Mouse (Mus musculus) limb, embryonic 10.5 days (tissue): ENCODE results near the gene Lat. TPM values are rescaled to one million over a fixed set of nuclear protein-coding genes. Genes with fewer than 3 reads are reported as not detected.

Experiments
- DNase-seq: peaks from one replicate; pipeline ENCODE4 v3.0.0-alpha.2; 2017; ENCODE audit warnings: low spot score
- H3K27ac ChIP-seq: fragments of 300-500 bp; sonication (generic); 2 replicates; pipeline ENCODE4 v1.5.1; 2016; ENCODE audit warnings: mild to moderate bottlenecking
- H3K27me3 ChIP-seq: fragments of 300-500 bp; sonication (generic); 2 replicates; pipeline ENCODE4 v1.6.1; 2016; ENCODE audit warnings: low read depth, mild to moderate bottlenecking; ENCODE audit not compliant: poor library complexity, severe bottlenecking
- H3K36me3 ChIP-seq: fragments of 300-500 bp; sonication (generic); 2 replicates; pipeline ENCODE4 v1.6.1; 2016; ENCODE audit warnings: mild to moderate bottlenecking, moderate library complexity
- H3K4me1 ChIP-seq: fragments of 300-500 bp; sonication (generic); 2 replicates; pipeline ENCODE4 v1.6.1; 2016
- H3K4me3 ChIP-seq: fragments of 300-500 bp; sonication (generic); 2 replicates; pipeline ENCODE4 v1.5.1; 2016; ENCODE audit warnings: mild to moderate bottlenecking, moderate library complexity
- H3K9me3 ChIP-seq: fragments of 300-500 bp; sonication (generic); replicated peaks from 2 replicates; pipeline ENCODE4 v1.6.1; 2016; ENCODE audit warnings: mild to moderate bottlenecking
- WGBS: fragments of 180-500 bp; shearing (Covaris S2); methylation state at CpG from one replicate; pipeline ENCODE4 v1.1.7; 2016; 5-methylcytosine and 5-hydroxymethylcytosine counted together
- polyA plus RNA-seq: library from polyadenylated mRNA; unstranded; fragments of >200 nt; fragmentation: Nextera tagmentation; extraction: Ambion mirVana; gene quantifications from 2 replicates; pipeline ENCODE4 v1.2.1, GENCODE M21; 2016

The Lat gene
- polyA plus RNA-seq, 1 experiment from 2014 or later = 3.0 TPM

- Histone ChIP-seq H3K9me3 (no peaks in the 10 kb centered on the region), H3K27ac (no peak overlapping the region), H3K4me3 (no peak overlapping the region), H3K27me3 (no peaks in the 10 kb centered on the region), H3K36me3 (no peaks in the 10 kb centered on the region), H3K4me1 (peaks cover 4% of the 10 kb centered on the region)
- WGBS = 85% methylated on average over 6 of the region's 6 CpGs
- DNase-seq = no peak
These were observed 11.5 kb downstream of the Lat start for GRCm38 (mm10) chr7:126357838-126358237.

GRCm38 (mm10) chr7:126356793-126357591 is 12.4 kb downstream of the Lat start:
- H3K36me3 ChIP-seq = no peaks in the 10 kb centered on the region
- H3K27ac ChIP-seq = no peak overlapping the region
- H3K4me1 ChIP-seq = peaks cover 4% of the 10 kb centered on the region
- 59% methylated on average over 7 of the region's 7 CpGs for WGBS
- H3K4me3 ChIP-seq = no peak overlapping the region
- DNase-seq = no peak
- no peaks in the 10 kb centered on the region for H3K9me3 ChIP-seq
- no peaks in the 10 kb centered on the region for H3K27me3 ChIP-seq

GRCm38 (mm10) chr7:126355847-126356597 is 13.3 kb downstream of the Lat start:
- DNase-seq = no peak
- Histone ChIP-seq H3K4me1 (peaks cover 4% of the 10 kb centered on the region), H3K27me3 (no peaks in the 10 kb centered on the region), H3K36me3 (no peaks in the 10 kb centered on the region), H3K27ac (no peak overlapping the region), H3K4me3 (no peak overlapping the region), H3K9me3 (no peaks in the 10 kb centered on the region)
- 64% methylated on average over 5 of the region's 5 CpGs for WGBS

GRCm38 (mm10) chr7:126354738-126355614 is 14.4 kb downstream of the Lat start:
- 67% methylated on average over 14 of the region's 14 CpGs for WGBS
- no peaks in the 10 kb centered on the region for H3K27me3 ChIP-seq

GRCm38 (mm10) chr7:126353994-126354365 is 15.4 kb downstream of the Lat start:
- H3K36me3 ChIP-seq = no peaks in the 10 kb centered on the region
- H3K4me3 ChIP-seq = no peak overlapping the region
- H3K9me3 ChIP-seq = no peaks in the 10 kb centered on the region
- H3K4me1 ChIP-seq = peaks cover 4% of the 10 kb centered on the region
- no peaks in the 10 kb centered on the region for H3K27me3 ChIP-seq
- 93% methylated on average over 3 of the region's 3 CpGs for WGBS
- no peak for DNase-seq
- H3K27ac ChIP-seq = no peak overlapping the region

More at GRCm38 (mm10) chr7:126354738-126355614, 14.4 kb downstream of the Lat start:
- no peak overlapping the region for H3K27ac ChIP-seq
- H3K36me3 ChIP-seq = no peaks in the 10 kb centered on the region
- H3K9me3 ChIP-seq = no peaks in the 10 kb centered on the region
- H3K4me3 ChIP-seq = no peak overlapping the region
- H3K4me1 ChIP-seq = peaks cover 4% of the 10 kb centered on the region
- DNase-seq = no peak

- no peak for DNase-seq
- Histone ChIP-seq H3K36me3 (no peaks in the 10 kb centered on the region), H3K4me3 (no peak overlapping the region), H3K9me3 (no peaks in the 10 kb centered on the region), H3K4me1 (peaks cover 4% of the 10 kb centered on the region), H3K27ac (no peak overlapping the region), H3K27me3 (no peaks in the 10 kb centered on the region)
- 67% methylated on average over 11 of the region's 11 CpGs for WGBS
These were observed 15.9 kb downstream of the Lat start for GRCm38 (mm10) chr7:126353251-126353993.

GRCm38 (mm10) chr7:126351419-126351951 is 17.9 kb downstream of the Lat start:
- no peaks in the 10 kb centered on the region for H3K4me1 ChIP-seq
- 67% methylated on average over 10 of the region's 10 CpGs for WGBS
- no peaks in the 10 kb centered on the region for H3K9me3 ChIP-seq
- no peak for DNase-seq
- H3K27me3 ChIP-seq = no peaks in the 10 kb centered on the region
- no peak overlapping the region for H3K27ac ChIP-seq
- no peaks in the 10 kb centered on the region for H3K36me3 ChIP-seq
- no peak overlapping the region for H3K4me3 ChIP-seq

- Histone ChIP-seq H3K4me3 (no peak overlapping the region), H3K27ac (no peak overlapping the region), H3K9me3 (no peaks in the 10 kb centered on the region), H3K36me3 (no peaks in the 10 kb centered on the region), H3K4me1 (no peaks in the 10 kb centered on the region), H3K27me3 (no peaks in the 10 kb centered on the region)
- 68% methylated on average over 20 of the region's 20 CpGs for WGBS
- DNase-seq = no peak
These were observed 18.5 kb downstream of the Lat start for GRCm38 (mm10) chr7:126350748-126351418.

- no peak overlapping the region for H3K27ac ChIP-seq
- no peak for DNase-seq
- H3K27me3 ChIP-seq = no peaks in the 10 kb centered on the region
- no peaks in the 10 kb centered on the region for H3K9me3 ChIP-seq
- WGBS = 77% methylated on average over 8 of the region's 8 CpGs
- H3K4me1 ChIP-seq = no peaks in the 10 kb centered on the region; the same call in 1 of the 2 replicates
- H3K36me3 ChIP-seq = no peaks in the 10 kb centered on the region
- no peak overlapping the region for H3K4me3 ChIP-seq
These were observed 21.1 kb downstream of the Lat start for GRCm38 (mm10) chr7:126348293-126348692.

GRCm38 (mm10) chr7:126347098-126347497 is 22.3 kb downstream of the Lat start:
- Histone ChIP-seq H3K4me1 (no peaks in the 10 kb centered on the region; the same call in 1 of the 2 replicates), H3K27me3 (no peaks in the 10 kb centered on the region), H3K4me3 (no peak overlapping the region), H3K36me3 (no peaks in the 10 kb centered on the region), H3K9me3 (no peaks in the 10 kb centered on the region), H3K27ac (no peak overlapping the region)
- DNase-seq = no peak
- WGBS = 58% methylated on average over 1 of the region's 1 CpGs

GRCm38 (mm10) chr7:126345969-126346368 is 23.4 kb downstream of the Lat start:
- H3K4me3 ChIP-seq = no peak overlapping the region
- H3K27me3 ChIP-seq = no peaks in the 10 kb centered on the region
- 61% methylated on average over 3 of the region's 3 CpGs for WGBS
- DNase-seq = no peak
- no peak overlapping the region for H3K27ac ChIP-seq
- H3K9me3 ChIP-seq = no peaks in the 10 kb centered on the region
- no peaks in the 10 kb centered on the region for H3K36me3 ChIP-seq
- no peaks in the 10 kb centered on the region; the same call in 1 of the 2 replicates for H3K4me1 ChIP-seq
